Mouse (Mus musculus): ENCODE data around the gene Skap1.

GRCm38 (mm10) chr11:96713210-96714005 is 249.0 kb downstream of the Skap1 start:
- TF ChIP-seq TCF12 (IDR thresholded peaks at IDR 0.05; ENCODE audit: low read depth, low read length): no peak
- no peak for TF ChIP-seq POLR2A (IDR thresholded peaks at IDR 0.05; ENCODE audit: control insufficient read depth in 1 of 2, insufficient read depth in 1 of 2, low read depth in 1 of 2, low read length in 2 of 2, poor library complexity in 1 of 2)
- TF ChIP-seq RCOR1 (IDR thresholded peaks at IDR 0.05; ENCODE audit: low read depth, low read length): no peak
